Comparison of ENCODE assay signal across 8 mouse cellular contexts in the genomic region with DNA sequence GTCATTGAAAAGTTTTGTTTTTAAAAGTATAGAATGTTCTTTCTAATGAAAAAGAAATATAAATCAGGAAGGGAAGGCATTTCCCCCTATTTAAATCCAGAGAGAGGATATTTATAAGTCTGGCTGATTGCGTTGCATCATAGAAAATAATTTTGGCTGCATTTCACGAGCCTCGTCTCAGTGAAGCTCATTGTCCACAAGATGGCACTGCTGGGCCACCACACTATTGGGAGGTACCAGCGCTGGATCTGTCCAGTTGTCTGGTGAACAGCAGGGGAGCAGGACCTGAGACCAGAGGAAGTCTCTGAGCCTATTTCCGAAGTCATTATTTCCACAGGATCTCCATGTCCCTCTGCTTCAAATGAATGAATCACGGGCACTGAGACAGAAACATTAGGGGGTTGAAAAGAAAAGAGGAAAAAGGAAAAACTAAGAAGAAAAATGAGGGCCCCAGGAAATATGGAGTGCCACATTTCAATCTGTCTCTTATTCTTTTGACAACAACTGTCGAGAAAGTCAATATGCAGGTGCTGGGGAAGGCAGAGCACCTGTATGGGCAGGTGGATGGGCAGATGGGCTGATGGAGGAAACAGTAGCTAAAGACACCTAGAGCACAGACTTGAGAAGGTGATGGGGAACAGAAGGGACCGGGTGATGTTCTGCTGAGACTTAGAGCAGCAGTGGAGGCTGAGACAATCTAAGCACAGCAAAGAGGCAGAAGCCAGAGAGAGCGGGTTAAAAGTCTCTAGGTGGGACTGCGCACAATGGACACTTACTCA. TPM values are rescaled to one million over a fixed set of nuclear protein-coding genes. Genes with fewer than 3 reads are reported as not detected.
DNase-seq lines count a peak whose midpoint lies in the region; ATAC-seq lines count a peak whose summit lies in the region.

No protein-coding gene starts in this region.

- no peak overlapping the region for H3K27ac ChIP-seq in intestine, embryonic 16.5 days (ENCODE audit: low read length)
- H3K27ac ChIP-seq in midbrain, embryonic 14.5 days (replicated peaks; ENCODE audit: low read depth, low read length): no peak overlapping the region

- no peaks in the 10 kb centered on the region for H3K27me3 ChIP-seq in intestine, embryonic 16.5 days (replicated peaks; ENCODE audit: control insufficient read depth, insufficient read depth, low read length)
- H3K27me3 ChIP-seq in midbrain, embryonic 14.5 days (ENCODE audit: control insufficient read depth, insufficient read depth, low read length): no peaks in the 10 kb centered on the region

- H3K4me3 ChIP-seq in intestine, embryonic 16.5 days (ENCODE audit: low read length): no peak overlapping the region
- H3K4me3 ChIP-seq in midbrain, embryonic 14.5 days (replicated peaks; ENCODE audit: low read depth, low read length): no peak overlapping the region

- peaks cover 4% of the 10 kb centered on the region; the same call in 1 of the 2 replicates for H3K4me1 ChIP-seq in intestine, embryonic 16.5 days (ENCODE audit: control insufficient read depth, insufficient read depth, low read length)
- no peaks in the 10 kb centered on the region for H3K4me1 ChIP-seq in midbrain, embryonic 14.5 days (ENCODE audit: control insufficient read depth, insufficient read depth, low read length)

- H3K9ac ChIP-seq in intestine, embryonic 16.5 days (ENCODE audit: low read depth, low read length): no peak overlapping the region
- H3K9ac ChIP-seq in midbrain, embryonic 14.5 days (replicated peaks; ENCODE audit: low read length): no peak overlapping the region

- intact Hi-C loops in left cerebral cortex, postnatal 14 days (cut with DNase I): loop anchor here (2.0 to 10.0 kb wide), 2 partner anchors 428 to 576 kb away; a partner anchor contains a TSS

- no peaks in the 10 kb centered on the region for H3K9me3 ChIP-seq in intestine, embryonic 16.5 days (ENCODE audit: control insufficient read depth, low read length)
- H3K9me3 ChIP-seq in midbrain, embryonic 14.5 days (ENCODE audit: control insufficient read depth, low read length): no peaks in the 10 kb centered on the region

- H3K36me3 ChIP-seq in intestine, embryonic 16.5 days (ENCODE audit: control insufficient read depth, insufficient read depth, low read length): no peaks in the 10 kb centered on the region
- no peaks in the 10 kb centered on the region for H3K36me3 ChIP-seq in midbrain, embryonic 14.5 days (ENCODE audit: control insufficient read depth, insufficient read depth, low read length)

- ATAC-seq in activated CD4-positive, CD25-positive, alpha-beta regulatory T cell, adult 4 months: peak; percentile 81
- ATAC-seq in intestine, embryonic 16.5 days: peak; percentile 66; the same call in 1 of the 2 replicates
- peak; percentile 84 for ATAC-seq in midbrain, embryonic 14.5 days (ENCODE audit: low FRiP score, low TSS enrichment)
- ATAC-seq in erythroblast, adult 5-6 weeks (replicated peaks; ENCODE audit: low FRiP score, poor library complexity, severe bottlenecking): no peak

- DNase-seq in cerebellum, postnatal 25 days: peak; percentile 45 to 74
- DNase-seq in gastrocnemius, adult 8-10 months (ENCODE audit: low spot score in 2 of 2): peak; percentile 50 to 66
- peak; percentile 86 for DNase-seq in left cerebral cortex, postnatal 14 days (ENCODE audit: low spot score in 2 of 2)
- peak; percentile 95 for DNase-seq in midbrain, embryonic 14.5 days
- peak; percentile 6 for DNase-seq in spleen, adult 12 weeks (ENCODE audit: low spot score)

- WGBS in intestine, embryonic 16.5 days: 42% methylated on average over 10 of the region's 10 CpGs
- 44% methylated on average over 10 of the region's 10 CpGs for WGBS in midbrain, embryonic 14.5 days

- no peak overlapping the region for H3K4me2 ChIP-seq in intestine, embryonic 16.5 days (ENCODE audit: low read depth, low read length)
- no peak overlapping the region for H3K4me2 ChIP-seq in midbrain, embryonic 14.5 days (ENCODE audit: low read length)

RNA-seq across cellular contexts. Expression of a gene that starts 31.7 kb away (rescaled TPM):
- not detected for polyA plus RNA-seq in activated CD4-positive, CD25-positive, alpha-beta regulatory T cell, adult 4 months (2017; shearing (Covaris generic))
- total RNA-seq in gastrocnemius, adult 8-10 months (2022): 1,000 to 10,000 TPM in 3 of 4 experiments, 100 to 1,000 TPM in 1; 968 to 1,187 (median 1,152) TPM
- 2.8 and 3.3 TPM in 2 replicates for polyA plus RNA-seq in intestine, embryonic 16.5 days (2015; fragmentation: Nextera tagmentation; extraction: Ambion mirVana)
- total RNA-seq in left cerebral cortex, postnatal 14 days (2021): not detected
- not detected in 2 replicates for polyA plus RNA-seq in midbrain, embryonic 14.5 days (2014; fragmentation: Nextera tagmentation; extraction: Ambion mirVana)
- total RNA-seq in erythroblast, adult 5-6 weeks (2015; ENCODE audit: low replicate concordance): not detected in 2 replicates
- not detected in 2 replicates for total RNA-seq in erythroblast, adult 5-6 weeks (2017; ENCODE audit: low replicate concordance)

Comparison
In these comparisons a context has a peak if more than half of its experiments do, and no peak if none do; other contexts are left out.
1. DNase-seq: peak in every context shown above with its lines; median percentile 95 in midbrain, embryonic 14.5 days; 86 in left cerebral cortex, postnatal 14 days; 60 in cerebellum, postnatal 25 days; 58 in gastrocnemius, adult 8-10 months; 6 in spleen, adult 12 weeks.
2. RNA of a gene that starts 31.7 kb away (total RNA-seq): 968 to 1,187 TPM in gastrocnemius, adult 8-10 months; not detected in left cerebral cortex, postnatal 14 days and not detected in erythroblast, adult 5-6 weeks; every median in the first group is over 100 times any median in the second.